Mouse (Mus musculus): ENCODE results near the gene Ndufb6. TPM values are rescaled to one million over a fixed set of nuclear protein-coding genes. Genes with fewer than 3 reads are reported as not detected.

Gene Ndufb6
- total and polyA plus RNA-seq, 3 experiments = 159 to 253 (median 205) TPM

- H3K27me3 ChIP-seq (replicated peaks) = no peaks in the 10 kb centered on the region
- TF ChIP-seq CHD1 (IDR thresholded peaks at IDR 0.05; ENCODE audit: low read depth, low read length) (no peak), MEF2A (IDR thresholded peaks at IDR 0.05; ENCODE audit: borderline replicate concordance, low read depth, low read length) (no peak)
- H3K9ac ChIP-seq (ENCODE audit: insufficient read depth, low read depth) = no peak overlapping the region
- no peak for DNase-seq (ENCODE audit: extremely low read depth)
- H3K4me3 ChIP-seq (replicated peaks in 1 of 3; ENCODE audit: low read depth in 2 of 3, low read length in 2 of 3, poor library complexity in 1 of 3) = no peak overlapping the region
- H3K36me3 ChIP-seq (replicated peaks in 1 of 2; ENCODE audit: control insufficient read depth in 1 of 2, insufficient read depth in 1 of 2, low read length in 1 of 2) = peaks cover 0 to 27% of the 10 kb centered on the region in 2 experiments
- H3K79me2 ChIP-seq (replicated peaks; ENCODE audit: control insufficient read depth, extremely low read depth, insufficient read depth, poor library complexity, severe bottlenecking) = no peaks in the 10 kb centered on the region
- H3K9me3 ChIP-seq (replicated peaks; ENCODE audit: low read length) = no peaks in the 10 kb centered on the region
- in situ Hi-C loops (cut with MboI; ENCODE audit: low pct_ligation_motif_present, low pct_unique_long_range_greater_than_20kb, low sequenced_read_pairs) = no loop called here
- no peak overlapping the region for H3K4me2 ChIP-seq (ENCODE audit: insufficient read depth, low read depth, poor library complexity, severe bottlenecking)
- dilution Hi-C loops (cut with MboI; ENCODE audit: extremely low pct_ligation_motif_present, extremely low pct_unique_long_range_greater_than_20kb, low sequenced_read_pairs) = no loop called here
- no peak overlapping the region for H3K27ac ChIP-seq (ENCODE audit: insufficient read depth, low read depth)
- H3K4me1 ChIP-seq (ENCODE audit: control insufficient read depth in 1 of 2, insufficient read depth in 2 of 2) = no peaks in the 10 kb centered on the region
These were observed 24.7 kb downstream of the Ndufb6 start for GRCm38 (mm10) chr4:40254385-40255103.

GRCm38 (mm10) chr4:40253766-40254165 is 25.5 kb downstream of the Ndufb6 start:
- TF ChIP-seq E2F4 (IDR thresholded peaks at IDR 0.05; ENCODE audit: insufficient replicate concordance, low read depth, low read length) = no peak
- no peak for TF ChIP-seq ZNF384 (IDR thresholded peaks at IDR 0.05; ENCODE audit: low read depth, low read length)
- TF ChIP-seq MAFK (IDR thresholded peaks at IDR 0.05; ENCODE audit: insufficient replicate concordance, low read length) = no peak
- no peak for TF ChIP-seq TCF12 (IDR thresholded peaks at IDR 0.05; ENCODE audit: low read depth, low read length)
- TF ChIP-seq IRF4 (IDR thresholded peaks at IDR 0.05; ENCODE audit: low read depth, low read length) = no peak
- TF ChIP-seq NELFE (IDR thresholded peaks at IDR 0.05; ENCODE audit: low read depth, low read length) = no peak
- no peak for TF ChIP-seq MAX (IDR thresholded peaks at IDR 0.05; ENCODE audit: low read length)
- no peak for TF ChIP-seq SIN3A (IDR thresholded peaks at IDR 0.05; ENCODE audit: low read length)
- TF ChIP-seq ETS1 (conservative IDR thresholded peaks at IDR 0.05; ENCODE audit: low read depth, low read length) = no peak
- no peak for TF ChIP-seq JUN (IDR thresholded peaks at IDR 0.05; ENCODE audit: insufficient read depth, low read depth, low read length)
- TF ChIP-seq CHD2 (IDR thresholded peaks at IDR 0.05; ENCODE audit: low read length) = no peak
- TF ChIP-seq NRF1 (IDR thresholded peaks at IDR 0.05; ENCODE audit: low read depth, low read length) = no peak
- TF ChIP-seq USF1 (IDR thresholded peaks at IDR 0.05; ENCODE audit: low read depth, low read length) = no peak
- Histone ChIP-seq H3K27me3 (replicated peaks) (no peaks in the 10 kb centered on the region), H3K4me1 (ENCODE audit: control insufficient read depth in 1 of 2, insufficient read depth in 2 of 2) (no peaks in the 10 kb centered on the region), H3K36me3 (replicated peaks in 1 of 2; ENCODE audit: control insufficient read depth in 1 of 2, insufficient read depth in 1 of 2, low read length in 1 of 2) (peaks cover 0 to 19% of the 10 kb centered on the region in 2 experiments), H3K4me2 (ENCODE audit: insufficient read depth, low read depth, poor library complexity, severe bottlenecking) (no peak overlapping the region), H3K9me3 (replicated peaks; ENCODE audit: low read length) (no peaks in the 10 kb centered on the region), H3K79me2 (replicated peaks; ENCODE audit: control insufficient read depth, extremely low read depth, insufficient read depth, poor library complexity, severe bottlenecking) (no peaks in the 10 kb centered on the region), H3K27ac (ENCODE audit: insufficient read depth, low read depth) (no peak overlapping the region), H3K9ac (ENCODE audit: insufficient read depth, low read depth) (no peak overlapping the region), H3K4me3 (replicated peaks in 1 of 3; ENCODE audit: low read depth in 2 of 3, low read length in 2 of 3, poor library complexity in 1 of 3) (no peak overlapping the region)
- dilution Hi-C loops (cut with MboI; ENCODE audit: extremely low pct_ligation_motif_present, extremely low pct_unique_long_range_greater_than_20kb, low sequenced_read_pairs) (no loop called here), in situ Hi-C loops (cut with MboI; ENCODE audit: low pct_ligation_motif_present, low pct_unique_long_range_greater_than_20kb, low sequenced_read_pairs) (no loop called here)
- DNase-seq (ENCODE audit: extremely low read depth) = no peak

All from CH12.LX (cell line).